Mouse (Mus musculus): Measurements from ENCODE around the gene Slc15a1.

Gene Slc15a1

GRCm38 (mm10) chr14:121504781-121505484, at the start of gene Slc15a1:
Slc15a1 (minus strand) TSS chr14:121505252.
- DNase-seq, result no peak

GRCm38 (mm10) chr14:121553785-121554184, 48.7 kb upstream of the Slc15a1 start:
- DNase-seq, result no peak

GRCm38 (mm10) chr14:121552586-121552985, 47.5 kb upstream of the Slc15a1 start:
- no peak for DNase-seq

- no peak for DNase-seq
Measured at GRCm38 (mm10) chr14:121549834-121550233, 44.8 kb upstream of the Slc15a1 start.

- no peak for DNase-seq
Measured at GRCm38 (mm10) chr14:121547745-121548144, 42.7 kb upstream of the Slc15a1 start.

- no peak for DNase-seq
Measured at GRCm38 (mm10) chr14:121546621-121547020, 41.6 kb upstream of the Slc15a1 start.

- DNase-seq, result no peak
Measured at GRCm38 (mm10) chr14:121545551-121546331, 40.7 kb upstream of the Slc15a1 start.

GRCm38 (mm10) chr14:121541262-121541661, 36.2 kb upstream of the Slc15a1 start:
- no peak for DNase-seq

GRCm38 (mm10) chr14:121534501-121534900, 29.4 kb upstream of the Slc15a1 start:
- DNase-seq, result no peak

GRCm38 (mm10) chr14:121530853-121531252, 25.8 kb upstream of the Slc15a1 start:
- DNase-seq, result no peak

- DNase-seq, result no peak
Measured at GRCm38 (mm10) chr14:121527883-121528282, 22.8 kb upstream of the Slc15a1 start.

- no peak for DNase-seq
Measured at GRCm38 (mm10) chr14:121527201-121527600, 22.1 kb upstream of the Slc15a1 start.

- no peak for DNase-seq
Measured at GRCm38 (mm10) chr14:121521709-121522108, 16.7 kb upstream of the Slc15a1 start.

GRCm38 (mm10) chr14:121516881-121517280, 11.8 kb upstream of the Slc15a1 start:
- no peak for DNase-seq

- DNase-seq, result no peak
Measured at GRCm38 (mm10) chr14:121508929-121509328, 3.9 kb upstream of the Slc15a1 start.

- DNase-seq, result no peak
Measured at GRCm38 (mm10) chr14:121506336-121506735, 1.3 kb upstream of the Slc15a1 start.

- DNase-seq, result no peak
Measured at GRCm38 (mm10) chr14:121505485-121505860, 421 bp upstream of the Slc15a1 start.

GRCm38 (mm10) chr14:121500577-121500976, 4.5 kb downstream of the Slc15a1 start:
- no peak for DNase-seq

GRCm38 (mm10) chr14:121499769-121500168, 5.3 kb downstream of the Slc15a1 start:
- DNase-seq, result no peak

- no peak for DNase-seq
Measured at GRCm38 (mm10) chr14:121497800-121498199, 7.3 kb downstream of the Slc15a1 start.

- DNase-seq, result no peak
Measured at GRCm38 (mm10) chr14:121495741-121496140, 9.3 kb downstream of the Slc15a1 start.

- no peak for DNase-seq
Measured at GRCm38 (mm10) chr14:121495120-121495519, 9.9 kb downstream of the Slc15a1 start.

GRCm38 (mm10) chr14:121494238-121494637, 10.8 kb downstream of the Slc15a1 start:
- no peak for DNase-seq

GRCm38 (mm10) chr14:121493712-121494111, 11.3 kb downstream of the Slc15a1 start:
- DNase-seq, result no peak
